Mouse (Mus musculus) liver, embryonic 11.5 days (tissue): ENCODE measurements around the gene Fbxl14. TPM values are rescaled to one million over a fixed set of nuclear protein-coding genes. Genes with fewer than 3 reads are reported as not detected.

Source experiments
- ATAC-seq: fragments of 200-750 bp; cut with Nextera tagmentation; replicated peaks from 2 replicates; pipeline ENCODE4 v1.8.0; 2017; ENCODE audit warnings: moderate number of reproducible peaks, mild to moderate bottlenecking, moderate TSS enrichment, moderate library complexity; ENCODE audit not compliant: low FRiP score
- DNase-seq: peaks from one replicate; pipeline ENCODE4 v3.0.0-alpha.2; 2017; ENCODE audit warnings: low spot score
- H3K27ac ChIP-seq: fragments of 300-500 bp; sonication (generic); 2 replicates; pipeline ENCODE4 v1.5.1; 2014; ENCODE audit warnings: mild to moderate bottlenecking, low read depth, low read length, control low read depth
- H3K27me3 ChIP-seq: fragments of 300-500 bp; sonication (generic); replicated peaks from 2 replicates; pipeline ENCODE4 v1.6.1; 2014; ENCODE audit warnings: low read length, mixed read lengths; ENCODE audit not compliant: control insufficient read depth, insufficient read depth
- H3K36me3 ChIP-seq: fragments of 300-500 bp; sonication (generic); 2 replicates; pipeline ENCODE4 v1.6.1; 2014; ENCODE audit warnings: mild to moderate bottlenecking, low read length, moderate library complexity, mixed read lengths; ENCODE audit not compliant: control insufficient read depth, insufficient read depth
- H3K4me1 ChIP-seq: fragments of 300-500 bp; sonication (generic); replicated peaks from 2 replicates; pipeline ENCODE4 v1.6.1; 2014; ENCODE audit warnings: low read length, mixed read lengths; ENCODE audit not compliant: control insufficient read depth, insufficient read depth
- H3K4me2 ChIP-seq: fragments of 300-500 bp; sonication (generic); 2 replicates; pipeline ENCODE4 v1.6.1; 2014; ENCODE audit warnings: mild to moderate bottlenecking, control low read depth, moderate library complexity
- H3K4me3 ChIP-seq: fragments of 300-500 bp; sonication (generic); 2 replicates; pipeline ENCODE4 v1.5.1; 2014; ENCODE audit warnings: low read depth, low read length, control low read depth
- H3K9ac ChIP-seq: fragments of 300-500 bp; sonication (generic); 2 replicates; pipeline ENCODE4 v1.6.1; 2014; ENCODE audit warnings: low read depth, low read length, control low read depth
- H3K9me3 ChIP-seq: fragments of 300-500 bp; sonication (generic); 2 replicates; pipeline ENCODE4 v1.6.1; 2016; ENCODE audit warnings: low read length, inconsistent platforms, mixed read lengths; ENCODE audit not compliant: control insufficient read depth
- WGBS: fragments of 180-500 bp; shearing (Covaris S2); extraction: QIAGEN DNeasy Blood & Tissue Kit; methylation state at CpG from one replicate; pipeline ENCODE4 v1.1.7; 2014; 5-methylcytosine and 5-hydroxymethylcytosine counted together
- polyA plus RNA-seq: library from polyadenylated mRNA; unstranded; fragments of >200 nt; fragmentation: Nextera tagmentation; extraction: Ambion mirVana; gene quantifications from 2 replicates; pipeline ENCODE4 v1.2.1, GENCODE M21; 2014

Gene Fbxl14
- polyA plus RNA-seq, 1 experiment from 2014 or later = 6.9 TPM

- Histone ChIP-seq H3K27ac (no peak overlapping the region), H3K36me3 (no peaks in the 10 kb centered on the region), H3K27me3 (peaks cover 24% of the 10 kb centered on the region), H3K4me1 (peaks cover 13% of the 10 kb centered on the region; the same call in 1 of the 2 replicates), H3K4me3 (no peak overlapping the region), H3K4me2 (no peak overlapping the region), H3K9me3 (no peaks in the 10 kb centered on the region), H3K9ac (no peak overlapping the region)
- ATAC-seq (no peak), DNase-seq (no peak)
- WGBS = 57% methylated on average over 11 of the region's 11 CpGs
Observed at GRCm38 (mm10) chr6:119445671-119446607, 33.5 kb upstream of the Fbxl14 start.

GRCm38 (mm10) chr6:119448321-119449059 is 31.0 kb upstream of the Fbxl14 start:
- no peak overlapping the region for H3K27ac ChIP-seq
- H3K36me3 ChIP-seq = no peaks in the 10 kb centered on the region
- peak overlapping the region; percentile 33 for H3K4me3 ChIP-seq
- peaks cover 13% of the 10 kb centered on the region; the same call in 1 of the 2 replicates for H3K4me1 ChIP-seq
- H3K9me3 ChIP-seq = no peaks in the 10 kb centered on the region
- H3K4me2 ChIP-seq = peak overlapping the region; percentile 68
- ATAC-seq (no peak), DNase-seq (peak; percentile 44)
- H3K27me3 ChIP-seq = peaks cover 38% of the 10 kb centered on the region
- 13% methylated on average over 18 of the region's 18 CpGs for WGBS
- peak overlapping the region; percentile 49 for H3K9ac ChIP-seq

GRCm38 (mm10) chr6:119449060-119449499 is 30.4 kb upstream of the Fbxl14 start:
- Histone ChIP-seq H3K4me2 (peak overlapping the region; percentile 68), H3K36me3 (no peaks in the 10 kb centered on the region), H3K9me3 (no peaks in the 10 kb centered on the region), H3K4me1 (peaks cover 11% of the 10 kb centered on the region; the same call in 1 of the 2 replicates), H3K27me3 (peaks cover 40% of the 10 kb centered on the region), H3K27ac (no peak overlapping the region), H3K9ac (peak overlapping the region; percentile 49), H3K4me3 (peak overlapping the region; percentile 33)
- DNase-seq (no peak), ATAC-seq (no peak; the same call in 1 of the 2 replicates)
- 6% methylated on average over 23 of the region's 23 CpGs for WGBS

- H3K9me3 ChIP-seq = no peaks in the 10 kb centered on the region
- no peak overlapping the region for H3K9ac ChIP-seq
- H3K27ac ChIP-seq = no peak overlapping the region
- ATAC-seq (no peak), DNase-seq (no peak)
- H3K27me3 ChIP-seq = peaks cover 40% of the 10 kb centered on the region
- 25% methylated on average over 14 of the region's 14 CpGs for WGBS
- H3K4me1 ChIP-seq = peaks cover 13% of the 10 kb centered on the region
- peak overlapping the region; percentile 44 for H3K4me2 ChIP-seq
- H3K36me3 ChIP-seq = no peaks in the 10 kb centered on the region
- no peak overlapping the region for H3K4me3 ChIP-seq
Observed at GRCm38 (mm10) chr6:119450965-119451943, 28.2 kb upstream of the Fbxl14 start.

DNA sequence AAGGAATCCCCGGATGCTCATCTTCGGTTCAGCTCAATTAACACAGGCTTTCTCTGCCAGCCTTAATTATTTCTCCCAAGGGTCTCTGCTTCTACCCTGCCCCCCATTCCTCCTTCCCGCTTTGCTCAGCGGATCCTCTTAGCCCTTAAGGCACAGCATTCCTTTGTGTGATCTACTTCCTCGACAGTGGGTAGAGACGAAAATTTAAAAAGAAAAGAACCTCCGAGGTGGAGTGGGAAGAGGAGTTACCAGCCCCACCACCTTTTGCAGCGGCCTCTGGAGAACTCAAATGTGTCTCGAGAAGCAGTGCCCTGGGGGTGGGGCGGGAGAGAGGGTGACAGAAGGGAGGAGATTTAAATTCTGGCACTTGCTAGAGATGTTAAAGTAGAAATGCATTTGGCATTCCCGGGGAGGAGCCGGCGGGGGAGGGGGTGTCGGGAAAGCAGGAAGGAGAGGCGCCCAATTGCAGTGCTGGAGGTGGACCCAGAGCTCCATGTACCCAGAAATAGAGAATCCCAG is 27.4 kb upstream of the Fbxl14 start:
- H3K27me3 ChIP-seq = peaks cover 40% of the 10 kb centered on the region
- no peaks in the 10 kb centered on the region for H3K9me3 ChIP-seq
- peak overlapping the region; percentile 16 for H3K4me3 ChIP-seq
- H3K4me1 ChIP-seq = peaks cover 13% of the 10 kb centered on the region
- 3% methylated on average over 15 of the region's 15 CpGs for WGBS
- ATAC-seq = no peak; the same call in 1 of the 2 replicates
- peak overlapping the region; percentile 44 for H3K4me2 ChIP-seq
- H3K27ac ChIP-seq = no peak overlapping the region; the same call in 1 of the 2 replicates
- DNase-seq = peak; percentile 57
- no peaks in the 10 kb centered on the region for H3K36me3 ChIP-seq
- H3K9ac ChIP-seq = 0 out of 2 replicates have a peak overlapping the region, but pooled peaks have one; percentile 1

DNA sequence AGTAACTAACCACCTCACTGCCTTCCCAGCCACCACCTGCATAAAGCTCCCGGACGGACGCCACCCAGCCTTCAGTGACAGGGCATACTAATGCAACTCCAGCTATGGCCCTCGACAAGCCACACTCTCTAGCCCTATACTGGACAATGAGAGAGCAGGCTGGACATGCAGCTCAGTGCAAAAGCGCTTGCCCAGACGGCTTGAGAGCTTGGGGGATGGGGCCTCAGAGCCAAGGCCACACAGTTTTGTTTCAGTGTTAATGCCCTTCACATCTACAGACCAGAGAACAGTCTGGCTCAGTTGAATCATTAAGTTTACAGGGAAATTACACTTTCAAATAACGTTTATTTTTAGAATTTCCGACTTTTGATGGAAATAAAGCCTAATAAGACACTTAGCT is 21.3 kb upstream of the Fbxl14 start:
- ATAC-seq = no peak
- no peak overlapping the region for H3K9ac ChIP-seq
- H3K27me3 ChIP-seq = peaks cover 3% of the 10 kb centered on the region; the same call in 1 of the 2 replicates
- H3K27ac ChIP-seq = no peak overlapping the region
- H3K4me2 ChIP-seq = no peak overlapping the region
- 60% methylated on average over 8 of the region's 8 CpGs for WGBS
- H3K36me3 ChIP-seq = no peaks in the 10 kb centered on the region
- H3K4me3 ChIP-seq = no peak overlapping the region
- H3K9me3 ChIP-seq = no peaks in the 10 kb centered on the region
- peaks cover 3% of the 10 kb centered on the region for H3K4me1 ChIP-seq
- no peak for DNase-seq

DNA sequence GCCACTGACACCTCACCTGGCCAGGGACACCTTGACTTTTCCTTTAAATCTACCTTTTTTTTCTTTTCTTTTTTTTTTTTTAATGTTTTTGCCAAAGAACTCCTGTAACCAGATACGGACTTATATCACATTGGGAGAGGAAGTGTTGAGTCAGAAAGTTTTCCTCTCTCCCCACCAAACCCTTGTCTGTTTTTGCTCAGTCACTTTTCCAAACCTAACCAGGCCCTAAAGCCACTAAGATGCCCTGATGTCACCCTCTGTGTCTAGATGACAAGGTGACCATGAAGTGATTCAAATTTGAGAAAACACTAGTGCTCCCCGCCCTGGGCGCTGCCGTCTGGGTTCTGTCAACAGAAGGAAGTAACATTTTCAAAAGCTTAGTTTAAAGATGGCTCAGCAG is 20.4 kb upstream of the Fbxl14 start:
- Histone ChIP-seq H3K4me1 (peaks cover 3% of the 10 kb centered on the region; the same call in 1 of the 2 replicates), H3K4me2 (no peak overlapping the region), H3K27ac (no peak overlapping the region), H3K4me3 (no peak overlapping the region), H3K27me3 (no peaks in the 10 kb centered on the region; the same call in 1 of the 2 replicates), H3K9me3 (no peaks in the 10 kb centered on the region), H3K36me3 (no peaks in the 10 kb centered on the region), H3K9ac (no peak overlapping the region)
- ATAC-seq = no peak
- WGBS = 71% methylated on average over 4 of the region's 4 CpGs
- DNase-seq = no peak
